Mouse (Mus musculus): ENCODE measurements at regions not wholly inside any gene's neighbourhood (a gene's known extent, or its start where the extent isn't known, plus 50 kb on each side); places are given as distances from the start of the nearest gene placed in this dataset.

DNA sequence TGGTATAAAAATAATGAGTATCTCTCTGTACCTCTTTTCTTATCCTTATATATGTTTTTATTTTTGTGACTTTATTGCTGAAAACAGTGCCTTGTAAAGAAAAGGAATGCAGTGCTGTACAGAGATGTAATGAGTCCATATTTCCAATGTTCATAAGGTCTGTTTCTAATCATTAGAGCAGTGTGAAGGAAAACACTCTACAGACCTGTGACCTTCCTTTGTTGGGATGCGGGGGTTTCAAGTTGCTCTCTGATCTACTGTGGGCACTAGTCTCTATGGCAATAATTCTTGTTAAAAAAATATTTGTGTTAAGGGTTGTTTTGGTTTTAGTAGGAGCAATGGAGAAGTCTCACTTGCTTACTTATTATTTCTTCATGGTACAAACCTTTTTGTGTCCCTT, 231.0 kb downstream of the Hdgfl1 start:
- TF ChIP-seq POLR2A (IDR thresholded peaks at IDR 0.05; ENCODE audit: insufficient read length, low read depth) (no peak), E2F4 (IDR thresholded peaks at IDR 0.05; ENCODE audit: insufficient read depth) (no peak), POLR2AphosphoS2 (IDR thresholded peaks at IDR 0.05; ENCODE audit: insufficient read length, low read depth) (no peak), CEBPB (IDR thresholded peaks at IDR 0.05; ENCODE audit: insufficient read depth, poor library complexity, severe bottlenecking) (no peak), MYOG (IDR thresholded peaks at IDR 0.05; ENCODE audit: control insufficient read depth in 1 of 3, insufficient read depth in 1 of 3, insufficient read length in 2 of 3, low read depth in 2 of 3) (no peak), USF1 (IDR thresholded peaks at IDR 0.05; ENCODE audit: low read depth) (no peak), REST (IDR thresholded peaks at IDR 0.05; ENCODE audit: insufficient read depth, insufficient read length) (no peak), MAX (IDR thresholded peaks at IDR 0.05; ENCODE audit: low read depth) (no peak)

All from myocyte (in vitro differentiated cells).